Mouse (Mus musculus): ENCODE measurements around the gene Acer3.
A peak's percentile ranks its signal among the peaks of the same experiment; 100 is the strongest.

The Acer3 gene

GRCm38 (mm10) chr7:98321083-98321482 lies at the start of gene Acer3:
Gene Acer3, minus strand, starts transcription at chr7:98321208.
- DNase-seq (ENCODE audit: low read depth, low spot score) = no peak

- DNase-seq (ENCODE audit: low read depth, low spot score) = no peak
These were observed 48.9 kb upstream of the Acer3 start for GRCm38 (mm10) chr7:98369762-98370369.

GRCm38 (mm10) chr7:98361662-98362061 lies 40.7 kb upstream of the Acer3 start:
- no peak for DNase-seq (ENCODE audit: low read depth, low spot score)

- peak; percentile 57 for DNase-seq (ENCODE audit: low read depth, low spot score)
These were observed 40.1 kb upstream of the Acer3 start, which contains the start of gene Tsku for GRCm38 (mm10) chr7:98361063-98361652. Gene Tsku, minus strand, starts transcription at chr7:98361328.

- DNase-seq (ENCODE audit: low read depth, low spot score) = no peak
These were observed 39.6 kb upstream of the Acer3 start for GRCm38 (mm10) chr7:98360621-98360990.

GRCm38 (mm10) chr7:98359951-98360620 lies 39.1 kb upstream of the Acer3 start:
- no peak for DNase-seq (ENCODE audit: low read depth, low spot score)

GRCm38 (mm10) chr7:98358016-98358415 lies 37.0 kb upstream of the Acer3 start:
- no peak for DNase-seq (ENCODE audit: low read depth, low spot score)

GRCm38 (mm10) chr7:98357324-98357723 lies 36.3 kb upstream of the Acer3 start:
- no peak for DNase-seq (ENCODE audit: low read depth, low spot score)

- DNase-seq (ENCODE audit: low read depth, low spot score) = no peak
These were observed 33.9 kb upstream of the Acer3 start for GRCm38 (mm10) chr7:98354921-98355310.

GRCm38 (mm10) chr7:98354160-98354920 lies 33.3 kb upstream of the Acer3 start:
- DNase-seq (ENCODE audit: low read depth, low spot score) = no peak

GRCm38 (mm10) chr7:98353616-98354015 lies 32.6 kb upstream of the Acer3 start:
- no peak for DNase-seq (ENCODE audit: low read depth, low spot score)

- no peak for DNase-seq (ENCODE audit: low read depth, low spot score)
These were observed 30.5 kb upstream of the Acer3 start for GRCm38 (mm10) chr7:98351523-98351922.

- no peak for DNase-seq (ENCODE audit: low read depth, low spot score)
These were observed 28.8 kb upstream of the Acer3 start for GRCm38 (mm10) chr7:98349821-98350220.

GRCm38 (mm10) chr7:98349096-98349495 lies 28.1 kb upstream of the Acer3 start:
- DNase-seq (ENCODE audit: low read depth, low spot score) = peak; percentile 49

GRCm38 (mm10) chr7:98348043-98348442 lies 27.0 kb upstream of the Acer3 start:
- peak; percentile 30 for DNase-seq (ENCODE audit: low read depth, low spot score)

- no peak for DNase-seq (ENCODE audit: low read depth, low spot score)
These were observed 26.5 kb upstream of the Acer3 start for GRCm38 (mm10) chr7:98347471-98347870.

GRCm38 (mm10) chr7:98345036-98345435 lies 24.0 kb upstream of the Acer3 start:
- no peak for DNase-seq (ENCODE audit: low read depth, low spot score)

GRCm38 (mm10) chr7:98344361-98344760 lies 23.4 kb upstream of the Acer3 start:
- no peak for DNase-seq (ENCODE audit: low read depth, low spot score)

GRCm38 (mm10) chr7:98342249-98342648 lies 21.2 kb upstream of the Acer3 start:
- DNase-seq (ENCODE audit: low read depth, low spot score) = no peak

- DNase-seq (ENCODE audit: low read depth, low spot score) = peak; percentile 33
These were observed 20.5 kb upstream of the Acer3 start for GRCm38 (mm10) chr7:98341475-98341874.

- no peak for DNase-seq (ENCODE audit: low read depth, low spot score)
These were observed 19.3 kb upstream of the Acer3 start for GRCm38 (mm10) chr7:98340343-98340742.

- no peak for DNase-seq (ENCODE audit: low read depth, low spot score)
These were observed 13.0 kb upstream of the Acer3 start for GRCm38 (mm10) chr7:98333987-98334386.
